Mouse (Mus musculus) retina, postnatal 7 days (tissue): ENCODE results near the gene Zcchc10.
"Not testable (repeated sequence)": the region's sequence is repeated elsewhere in the genome, so short reads cannot be mapped to it uniquely, and the experiment has no call there.

ENCODE experiments used
- DNase-seq: peaks from one replicate; pipeline ENCODE4 v3.0.0-alpha.2; 2012; ENCODE audit warnings: low read depth, low spot score

Gene Zcchc10

DNA sequence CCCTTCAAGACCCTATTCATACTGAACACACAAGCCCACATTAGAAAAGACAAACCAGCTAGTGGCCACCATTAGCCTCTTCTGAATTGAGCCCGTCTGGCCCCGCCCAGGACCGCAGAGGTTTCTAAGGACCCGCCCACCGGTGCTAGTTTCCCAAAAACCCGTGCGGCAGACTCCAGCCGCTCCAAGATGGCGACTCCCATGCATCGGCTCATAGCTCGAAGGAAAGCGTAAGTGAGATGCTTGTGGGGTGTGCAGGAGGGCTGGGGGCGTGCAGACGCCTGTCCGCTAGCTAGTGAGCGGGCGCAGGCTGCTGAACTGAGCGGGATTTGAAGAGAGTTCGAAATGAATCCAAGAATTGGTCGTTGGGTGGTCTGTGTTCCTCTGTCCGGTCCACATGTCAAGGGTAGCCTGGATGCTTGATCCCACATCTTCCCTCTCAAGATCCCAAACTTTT is at the start of gene Zcchc10:
Gene Zcchc10, plus strand, starts transcription at position 168 of the 457 bp plus-strand sequence.
- peak; percentile 56 for DNase-seq

DNA sequence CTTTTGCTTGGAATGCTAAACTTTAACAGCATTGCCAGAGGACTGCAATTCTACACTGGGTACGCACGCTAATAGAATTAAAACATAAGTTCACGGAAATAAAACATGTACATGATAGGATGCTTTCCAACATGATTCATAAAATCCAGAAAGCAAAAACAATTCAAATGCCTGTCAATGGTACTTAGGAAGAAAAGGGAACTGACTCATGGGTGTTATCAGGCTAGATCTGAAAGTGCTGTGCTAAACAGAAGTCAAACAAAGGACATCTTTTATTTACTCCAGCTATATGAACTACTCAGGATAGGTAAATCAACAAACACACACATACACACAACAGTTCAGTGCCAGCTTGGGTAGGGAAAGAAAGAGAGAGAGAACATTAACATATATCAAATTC is 49.1 kb upstream of the Zcchc10 start:
- no peak for DNase-seq

DNA sequence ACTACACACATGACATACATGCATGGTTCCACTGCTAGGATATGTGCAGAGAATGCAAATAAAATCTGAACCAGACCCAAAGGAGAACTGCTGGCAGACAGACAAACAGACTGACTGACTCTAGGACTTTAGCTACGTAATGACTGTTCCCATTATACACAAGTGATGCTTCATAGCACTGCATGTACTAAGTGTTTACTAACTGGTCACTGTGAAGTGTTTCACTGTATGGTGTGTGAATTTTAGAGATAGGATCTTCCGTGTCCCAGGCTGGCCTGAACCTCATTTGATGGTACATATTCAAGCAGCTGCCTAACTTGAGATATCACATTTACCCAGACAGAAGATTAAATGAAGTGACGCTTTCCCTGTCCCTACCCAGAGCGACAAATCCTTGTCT is 46.1 kb upstream of the Zcchc10 start:
- no peak for DNase-seq

DNA sequence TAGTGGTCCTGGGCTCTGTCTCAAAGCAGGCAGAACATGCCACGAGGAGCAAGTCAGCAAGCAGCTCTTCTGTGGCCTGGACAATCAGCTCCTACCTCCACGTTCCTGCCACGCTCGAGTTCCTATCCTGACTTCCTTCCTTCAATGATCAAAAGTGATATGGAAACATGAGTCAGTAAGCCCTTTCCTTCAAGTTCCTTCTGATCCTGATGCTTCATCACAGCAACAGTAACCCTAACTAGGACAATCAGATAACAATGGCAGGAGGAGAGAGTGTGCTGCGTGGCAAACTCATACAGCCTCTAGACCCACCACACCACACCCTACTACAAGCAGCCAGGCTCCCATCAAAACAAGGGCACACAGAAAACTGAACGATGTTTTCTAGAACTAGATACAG is 38.6 kb upstream of the Zcchc10 start:
- DNase-seq, result no peak

DNA sequence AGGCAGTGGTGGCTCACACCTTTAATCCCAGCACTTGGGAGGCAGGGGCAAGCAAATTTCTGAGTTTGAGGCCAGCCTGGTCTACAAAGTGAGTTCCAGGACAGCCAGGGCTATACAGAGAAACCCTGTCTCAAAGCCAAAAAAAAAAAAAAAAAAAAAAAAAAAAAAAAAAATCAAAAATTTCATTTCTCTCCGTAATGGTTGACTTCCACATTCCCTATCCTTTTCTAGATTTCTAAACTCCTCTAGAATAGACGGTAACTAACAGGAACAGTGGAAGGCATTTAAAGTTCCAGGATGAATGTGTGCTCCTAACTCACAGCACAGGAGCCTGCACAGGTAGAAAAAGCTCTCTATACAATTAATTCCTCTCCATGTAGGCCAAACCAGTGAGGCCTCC is 34.3 kb upstream of the Zcchc10 start:
- not testable (repeated sequence) for DNase-seq

DNA sequence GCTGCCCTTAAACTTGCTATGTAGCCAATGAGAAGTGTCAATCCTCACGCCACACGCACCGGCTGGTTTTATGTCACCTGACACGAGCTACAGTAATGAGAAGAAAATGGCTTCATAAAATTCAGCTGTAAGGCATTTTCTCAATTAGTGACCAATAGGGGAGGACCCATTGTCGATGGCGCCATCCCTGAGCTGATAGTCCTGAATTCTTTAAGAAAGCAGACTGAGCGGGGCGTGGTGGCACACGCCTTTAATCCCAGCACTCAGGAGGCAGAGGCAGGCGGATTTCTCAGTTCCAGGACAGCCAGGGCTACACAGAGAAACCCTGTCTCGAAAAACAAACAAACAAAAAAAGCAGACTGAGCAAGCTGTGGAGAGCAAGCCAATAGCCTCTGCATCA is 33.6 kb upstream of the Zcchc10 start:
- DNase-seq, result no peak

DNA sequence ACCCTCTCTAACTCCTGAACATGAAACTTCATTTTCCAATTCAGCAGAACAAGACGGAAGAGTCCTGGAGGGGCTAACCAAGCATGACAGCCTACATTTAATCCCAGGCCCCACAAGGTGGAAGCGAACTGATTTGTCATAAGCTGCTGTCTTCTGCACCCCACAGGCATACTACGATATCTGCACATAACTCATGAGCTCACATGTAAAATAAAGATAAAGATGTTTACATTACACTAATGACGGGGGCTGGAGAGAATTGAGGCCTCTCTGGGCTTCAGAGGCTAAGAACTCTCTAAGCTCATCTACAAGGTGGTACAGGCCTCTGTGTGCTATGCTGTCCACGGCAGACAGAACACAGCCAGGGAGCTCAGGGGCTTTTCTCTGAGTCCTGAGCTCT is 30.0 kb upstream of the Zcchc10 start:
- no peak for DNase-seq

DNA sequence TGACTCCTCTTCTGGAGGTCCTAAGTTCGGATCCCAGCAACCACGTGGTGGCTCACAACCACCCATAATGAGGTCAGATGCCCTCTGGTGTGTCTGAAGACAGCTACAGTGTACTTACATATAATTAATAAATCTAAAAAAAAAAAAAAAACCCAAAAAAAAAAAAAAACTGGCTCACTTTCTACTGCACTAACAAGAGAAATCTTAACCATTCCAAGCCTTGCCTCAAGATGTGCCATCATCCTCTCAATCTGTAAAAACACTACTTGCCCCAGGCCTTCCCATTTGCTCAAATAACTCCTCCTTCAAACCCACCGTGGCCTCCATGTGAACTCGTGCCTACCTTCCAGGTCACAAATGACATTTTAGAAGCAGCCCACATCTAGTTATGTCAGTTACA is 27.6 kb upstream of the Zcchc10 start:
- no peak for DNase-seq

DNA sequence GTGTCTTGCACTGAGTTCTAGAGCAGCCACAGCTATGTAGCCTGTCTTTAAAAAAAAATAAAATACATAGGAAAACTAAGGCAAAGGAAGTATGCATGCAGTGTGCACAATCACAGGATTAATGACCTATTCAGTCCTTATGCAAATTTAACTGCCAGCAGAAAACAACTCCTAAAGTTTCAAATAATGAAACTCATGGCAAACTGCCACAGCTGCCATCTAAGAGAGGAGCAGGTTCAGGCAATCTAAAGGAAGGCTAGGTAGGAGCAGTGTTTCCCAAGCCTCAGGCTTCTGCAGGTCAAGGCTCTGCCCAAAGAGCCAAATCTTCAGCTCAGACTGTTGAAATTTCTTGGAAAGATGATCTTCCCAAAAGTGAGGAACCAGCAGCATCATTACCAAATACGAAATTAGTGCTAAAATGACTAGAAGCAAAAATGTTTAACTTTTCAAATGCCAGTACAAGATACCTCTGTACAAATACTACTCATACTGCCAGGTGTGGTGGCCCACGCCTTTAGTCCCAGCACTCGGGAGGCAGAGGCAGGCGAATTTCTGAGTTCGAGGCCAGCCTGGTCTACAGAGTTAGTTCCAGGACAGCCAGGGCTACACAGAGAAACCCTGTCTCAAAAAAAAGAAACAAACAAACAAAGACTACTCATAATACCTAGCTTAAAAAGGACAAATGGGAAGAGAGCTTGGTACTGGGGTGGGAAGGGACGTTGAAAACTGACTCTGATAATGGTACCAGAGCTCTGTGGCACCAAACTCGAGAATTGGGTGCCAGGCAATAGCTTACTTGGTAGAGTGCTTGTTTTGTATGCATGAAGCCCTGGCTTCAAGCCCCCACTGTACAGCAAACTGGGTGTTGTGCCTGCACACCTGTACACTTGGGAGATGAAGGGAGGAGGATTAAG is 26.3 kb upstream of the Zcchc10 start:
- no peak for DNase-seq

DNA sequence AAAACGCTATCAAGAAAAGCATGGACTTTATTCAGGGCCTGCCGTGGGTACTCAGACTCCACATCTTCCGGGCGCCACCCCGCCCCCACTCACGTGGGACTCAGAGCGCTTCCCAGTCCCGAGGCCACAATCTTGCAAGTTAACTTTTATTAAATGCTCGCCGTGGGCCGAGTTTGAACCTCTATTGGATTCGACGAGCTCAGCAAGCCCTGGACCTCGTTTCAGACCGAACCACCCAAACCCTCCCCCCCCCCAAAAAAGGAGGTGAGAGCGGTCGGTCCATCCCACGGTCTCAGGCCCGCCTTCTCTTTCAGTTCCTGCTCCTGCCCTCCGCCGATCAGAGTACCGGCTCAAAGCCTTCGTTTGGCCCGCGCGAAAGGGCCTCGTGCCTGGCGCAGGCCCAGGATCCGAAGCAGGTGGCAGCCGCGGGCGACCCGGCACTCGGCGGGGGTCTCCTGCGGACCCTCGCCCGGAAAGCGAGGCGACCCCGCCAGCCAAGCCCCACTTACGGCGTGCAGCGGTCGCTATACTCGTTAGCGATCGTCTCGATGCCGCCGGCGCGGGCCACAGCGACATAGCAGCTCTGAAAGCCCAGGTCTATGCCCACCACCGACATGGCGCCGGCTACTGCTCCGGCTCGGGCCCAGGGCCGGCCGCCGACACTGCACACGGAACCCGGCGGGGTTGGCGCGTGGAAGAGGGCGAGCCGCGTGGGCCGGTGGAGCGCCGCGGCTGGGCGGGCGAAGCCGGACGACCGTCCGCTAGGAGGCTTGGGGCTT is 24.7 kb upstream of the Zcchc10 start:
- DNase-seq, result peak; percentile 14

DNA sequence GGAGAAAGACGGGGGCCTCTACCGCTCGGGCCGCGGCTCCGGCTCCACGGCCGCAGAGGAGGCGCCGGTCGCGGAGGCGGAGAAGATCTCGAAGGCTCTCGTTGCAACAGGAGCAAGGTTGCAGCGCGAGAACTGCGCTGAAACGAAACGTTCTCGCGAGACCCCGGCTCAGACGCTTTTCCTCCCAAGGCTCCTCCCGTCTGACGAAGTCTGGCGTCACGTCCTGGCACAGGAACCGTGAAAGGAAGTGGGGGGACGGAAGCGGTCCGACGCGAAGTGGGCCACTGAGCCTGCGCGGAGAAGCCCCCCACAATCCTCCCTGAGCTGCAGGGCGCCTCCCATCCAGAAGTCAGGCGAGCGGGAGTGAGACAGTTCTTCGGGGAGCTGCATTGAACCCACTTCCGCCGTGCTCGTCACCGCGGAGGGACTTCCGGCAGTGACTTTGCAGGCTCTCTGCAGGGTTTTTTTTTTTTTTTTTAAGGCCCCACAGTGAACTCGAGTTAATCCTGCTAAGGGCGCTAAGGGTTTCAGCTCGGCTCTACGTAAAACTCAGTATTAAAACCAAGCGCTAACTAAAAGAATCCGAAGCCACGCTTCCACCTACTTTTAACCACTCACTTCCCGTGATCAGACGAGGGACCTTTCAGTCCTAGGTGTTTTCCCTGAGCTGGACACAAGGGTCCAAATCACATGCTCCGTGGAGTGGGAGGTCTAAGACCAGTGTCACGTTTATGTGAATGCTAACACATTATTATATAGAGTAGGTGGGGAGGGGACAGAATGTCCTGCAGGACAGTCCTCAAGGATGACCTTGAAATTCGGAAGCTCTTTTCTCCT is 23.9 kb upstream of the Zcchc10 start, which contains the start of gene Hspa4:
Gene Hspa4, minus strand, starts transcription at position 128 of the 837 bp plus-strand sequence.
- DNase-seq, result peak; percentile 100

DNA sequence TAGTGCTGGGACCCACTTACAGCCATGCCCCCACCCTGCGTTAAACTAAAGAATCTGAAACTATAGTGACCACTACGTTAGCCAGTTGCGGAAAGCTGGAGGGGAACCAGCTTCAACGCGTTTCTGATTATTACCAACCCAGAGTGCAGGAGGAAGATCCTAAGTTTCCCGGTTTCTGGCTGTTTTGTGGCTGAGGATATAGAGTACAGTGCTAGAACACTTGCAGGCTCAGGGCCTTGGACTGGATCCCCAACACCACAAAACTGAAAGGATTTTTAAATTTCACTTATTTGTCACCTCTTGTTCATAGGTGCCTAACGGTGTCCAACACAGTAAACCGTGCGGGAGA is 23.3 kb upstream of the Zcchc10 start:
- DNase-seq, result no peak

DNA sequence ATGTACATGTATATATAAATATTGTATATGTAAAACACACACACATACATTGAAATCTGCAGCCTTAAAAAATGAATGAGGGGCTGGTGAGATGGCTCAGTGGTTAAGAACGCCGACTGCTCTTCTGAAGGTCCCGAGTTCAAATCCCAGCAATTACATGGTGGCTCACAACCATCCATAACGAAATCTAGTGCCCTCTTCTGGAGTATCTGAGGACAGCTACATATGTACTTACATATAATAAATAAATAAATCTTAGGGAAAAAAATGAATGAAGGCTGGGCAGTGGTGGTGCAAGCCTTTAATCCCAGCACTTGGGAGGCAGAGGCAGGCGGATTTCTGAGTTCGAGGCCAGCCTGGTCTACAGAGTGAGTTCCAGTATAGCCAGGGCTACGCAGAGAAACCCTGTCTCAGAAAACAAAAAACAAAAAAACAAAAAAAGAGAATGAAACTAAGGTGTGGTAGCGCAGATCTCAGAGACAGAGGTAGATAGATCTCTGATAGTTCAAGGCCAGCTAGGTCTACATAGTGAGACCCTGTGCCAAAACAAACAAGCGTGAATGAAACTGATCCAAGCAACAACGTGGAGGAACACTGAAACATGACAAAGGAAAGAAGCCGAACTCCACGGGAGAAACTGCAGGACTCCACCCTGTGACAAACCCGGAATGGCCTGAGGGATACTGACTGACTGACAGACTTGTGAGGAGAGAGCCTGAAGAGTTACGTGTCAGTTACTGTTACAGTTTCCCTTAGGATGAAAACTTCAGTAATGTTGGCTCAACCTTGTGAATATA is 20.2 kb upstream of the Zcchc10 start:
- no peak for DNase-seq

DNA sequence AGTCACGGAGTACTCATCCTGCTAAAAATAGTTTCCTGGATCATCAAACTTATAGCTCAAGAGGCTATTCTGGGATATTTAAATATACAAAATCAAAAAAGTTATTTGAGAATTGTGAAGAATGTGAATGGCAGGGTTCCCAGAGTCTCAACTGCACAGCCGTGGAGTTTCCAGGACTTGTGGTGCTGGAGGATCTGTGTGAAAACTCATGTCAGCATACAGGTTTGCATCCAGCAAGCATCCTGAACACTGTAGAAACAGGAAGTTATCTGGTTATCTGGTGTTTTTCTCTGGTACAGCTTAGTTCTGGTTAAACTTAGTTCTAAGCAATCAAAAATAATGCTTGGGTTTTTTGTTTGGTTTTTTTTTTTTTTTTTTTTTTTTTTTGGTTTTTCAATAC is 17.5 kb upstream of the Zcchc10 start:
- no peak for DNase-seq

DNA sequence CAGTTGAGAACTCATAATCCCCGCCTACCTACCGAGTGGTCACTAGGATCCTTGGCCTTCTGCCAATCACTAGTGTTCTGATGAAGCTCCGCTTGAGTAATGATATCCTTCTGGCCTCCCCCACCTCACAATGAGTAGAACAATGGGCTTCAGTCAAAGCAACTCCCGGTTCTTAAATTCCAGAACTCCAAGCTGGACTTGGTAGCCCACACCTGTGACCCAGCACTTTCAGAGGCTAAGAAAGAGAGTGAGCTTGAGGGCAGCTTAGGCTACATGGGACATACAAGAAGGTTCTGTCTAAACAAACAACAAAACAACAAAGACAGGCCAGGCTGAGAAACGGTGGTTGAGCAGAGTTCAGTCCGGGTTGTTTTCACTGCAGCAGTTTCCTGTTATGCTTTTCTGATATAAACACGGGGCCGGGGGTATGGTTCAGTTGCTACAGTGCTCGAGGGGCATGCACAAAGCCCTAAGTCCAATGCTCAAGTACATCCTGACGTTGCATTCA is 16.9 kb upstream of the Zcchc10 start:
- DNase-seq, result no peak

DNA sequence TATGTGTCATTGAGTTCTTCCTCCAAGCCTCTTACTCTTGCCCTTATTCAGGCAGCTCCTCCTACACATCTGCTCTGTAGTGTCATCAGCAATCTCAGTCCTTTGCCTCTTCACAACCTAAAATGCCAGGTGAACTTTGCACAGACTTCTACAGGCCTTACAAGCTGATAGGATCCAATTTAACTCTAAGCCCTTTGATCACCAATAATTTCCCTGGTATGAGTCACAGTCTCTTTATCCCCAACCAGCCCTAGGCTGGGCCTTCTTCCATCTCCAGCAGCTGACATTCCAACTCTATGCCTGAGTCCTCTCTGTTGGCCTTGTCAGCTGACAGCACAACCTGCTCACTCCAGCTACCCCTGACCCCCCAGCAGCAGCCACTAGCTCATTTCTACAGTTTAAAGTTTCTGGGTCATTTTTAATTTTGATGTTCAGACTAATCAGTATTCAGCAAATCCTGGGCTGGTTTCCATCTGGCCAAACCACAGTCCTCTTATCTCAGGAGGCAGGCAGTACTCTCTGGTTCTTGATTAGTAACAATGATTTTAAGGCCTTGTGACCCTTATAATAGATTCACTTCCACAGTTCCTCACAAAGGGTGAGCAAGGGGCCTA is 16.1 kb upstream of the Zcchc10 start:
- no peak for DNase-seq

DNA sequence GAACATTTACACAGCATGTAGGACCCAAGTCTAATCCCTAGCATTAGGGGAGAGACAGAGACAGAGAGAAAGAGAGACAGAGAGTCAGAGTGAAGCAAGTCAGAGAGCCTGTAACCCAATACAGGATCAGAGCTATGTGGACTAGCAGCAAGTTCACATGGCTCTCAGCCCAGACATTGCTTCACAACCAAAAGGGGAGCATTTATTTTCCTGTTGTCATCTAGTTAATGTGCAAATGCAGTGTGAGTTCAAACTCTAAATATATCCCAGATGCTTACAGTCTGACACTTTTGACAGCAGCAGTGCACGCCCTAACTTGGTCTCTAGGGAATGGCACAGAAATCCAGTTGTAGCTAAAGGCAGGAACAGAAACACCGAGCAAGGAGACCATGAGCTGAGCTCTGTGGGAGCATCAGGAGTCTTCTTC is 15.6 kb upstream of the Zcchc10 start:
- DNase-seq, result no peak

DNA sequence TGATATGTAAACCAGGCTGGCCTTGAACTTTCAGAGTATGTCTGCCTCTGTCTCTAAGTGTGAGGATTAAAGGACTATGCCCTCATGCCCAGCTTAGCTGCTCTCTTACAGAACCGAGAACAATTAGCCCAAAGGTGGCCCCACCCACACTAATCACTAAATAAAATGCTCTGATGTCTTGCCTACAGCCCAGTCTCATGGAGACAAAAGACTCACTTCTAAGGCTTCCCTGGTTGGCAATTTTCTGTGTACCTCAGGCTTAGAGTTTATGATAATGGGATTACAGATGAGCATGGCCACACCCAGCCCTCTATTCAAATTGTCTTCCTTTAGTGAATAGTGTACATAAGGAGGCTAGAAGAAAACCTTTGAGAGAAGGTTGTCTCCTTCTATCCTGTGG is 13.1 kb upstream of the Zcchc10 start:
- DNase-seq, result no peak

DNA sequence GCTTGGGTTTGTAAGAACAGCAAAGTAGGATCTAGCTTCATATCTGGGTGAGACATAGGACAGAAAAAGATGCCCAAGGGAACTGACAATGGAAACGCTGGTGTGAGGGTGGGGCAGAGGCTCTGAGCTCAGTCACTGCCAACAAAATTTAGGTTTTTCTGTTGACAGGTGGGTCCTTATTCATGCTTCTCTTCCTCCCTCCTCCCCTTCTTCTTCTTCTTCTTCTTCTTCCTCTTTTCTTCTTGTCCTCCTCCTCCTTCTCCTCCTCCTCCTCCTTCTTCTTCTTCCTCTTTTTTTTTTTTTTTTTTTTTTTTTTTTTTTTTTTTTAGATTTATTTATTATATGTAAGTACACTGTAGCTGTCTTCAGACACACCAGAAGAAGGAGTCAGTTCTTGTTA is 11.7 kb upstream of the Zcchc10 start:
- DNase-seq, result not testable (repeated sequence)

DNA sequence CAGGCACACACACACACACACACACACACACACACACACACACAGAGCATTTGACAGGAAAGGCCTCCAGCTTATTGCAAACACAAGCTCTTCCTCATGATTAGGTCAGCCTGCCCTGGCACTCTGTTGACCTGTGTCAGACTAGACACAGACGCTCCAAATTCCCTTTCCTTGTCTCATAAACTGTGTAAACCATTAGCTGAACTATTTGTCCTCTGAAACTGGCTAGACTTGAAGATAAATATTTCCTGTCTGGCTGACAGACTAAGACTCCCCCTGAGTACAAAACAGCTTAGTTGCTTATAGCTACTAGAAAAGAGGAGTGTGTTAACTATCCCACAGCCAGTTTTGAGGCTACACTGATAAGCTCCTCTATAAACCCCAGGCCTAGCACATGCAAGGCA is 9.7 kb upstream of the Zcchc10 start:
- no peak for DNase-seq
